Mouse (Mus musculus): Measurements from ENCODE around the gene Catip. TPM values are rescaled to one million over a fixed set of nuclear protein-coding genes. Genes with fewer than 3 reads are reported as not detected.
"Not testable (repeated sequence)": the region's sequence is repeated elsewhere in the genome, so short reads cannot be mapped to it uniquely, and the experiment has no call there.

Gene Catip
- polyA plus RNA-seq (2015; fragmentation: Nextera tagmentation; extraction: Ambion mirVana) = 2.2 and 2.8 TPM in 2 replicates

DNA sequence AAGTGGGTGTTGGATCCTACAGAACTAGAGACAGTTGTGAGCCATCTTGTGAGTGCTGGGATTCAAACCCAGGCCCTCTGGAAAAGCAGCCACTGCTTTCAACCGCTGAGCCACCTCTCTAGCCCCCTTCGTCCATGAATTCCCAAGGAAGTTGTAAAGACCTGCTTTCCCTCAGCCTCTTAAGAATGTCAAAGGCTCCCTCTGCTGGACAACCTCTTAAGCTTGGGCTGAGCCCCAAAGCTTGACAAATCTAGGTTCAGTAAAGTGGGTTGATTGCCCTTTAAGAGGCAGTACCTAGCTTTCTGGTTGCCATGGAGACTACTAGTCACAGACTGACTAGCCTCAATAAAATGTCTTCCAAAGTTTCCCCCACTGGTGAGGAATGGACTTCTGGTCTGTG is at the start of gene Catip:
Gene Catip (plus strand): TSS at position 297 of the 400 bp plus-strand sequence.
- 0 out of 2 replicates have a peak within 1 kb of the TSS, but pooled peaks have one; percentile 4 for H3K4me2 ChIP-seq (ENCODE audit: low read length)

DNA sequence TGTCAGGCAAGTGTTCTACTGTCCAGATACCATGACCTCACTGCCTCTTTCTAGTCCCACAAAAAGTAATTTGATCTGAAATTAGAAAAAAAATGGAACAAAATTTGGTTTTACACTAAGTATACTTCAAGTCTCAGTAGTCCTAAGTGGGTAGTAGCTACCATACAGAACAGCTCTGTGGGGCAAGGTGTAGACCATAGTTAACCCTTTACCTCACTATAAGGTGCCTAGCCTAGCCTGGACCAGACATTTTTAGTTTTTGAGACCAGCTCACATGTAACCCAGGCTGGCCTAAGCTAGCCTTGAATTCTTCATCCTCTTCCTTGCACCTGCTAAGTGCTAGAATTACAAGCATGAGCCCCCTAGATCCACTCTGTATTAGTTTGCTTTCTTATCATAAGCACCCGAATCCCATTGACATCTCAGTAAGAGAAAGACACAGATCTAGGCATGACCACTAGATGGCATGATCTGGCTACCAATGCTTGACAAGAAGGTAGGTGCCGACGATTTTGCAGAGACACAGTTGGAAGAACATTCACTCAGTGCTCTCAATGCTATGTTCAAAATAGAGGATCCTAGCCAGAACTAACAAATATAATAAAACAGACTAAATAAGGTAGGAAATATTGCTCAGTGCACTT is 48.7 kb upstream of the Catip start:
- Histone ChIP-seq H3K4me3 (ENCODE audit: low read length) (no peak overlapping the region), H3K4me2 (ENCODE audit: low read length) (no peak overlapping the region), H3K4me1 (ENCODE audit: control insufficient read depth, insufficient read depth, low read depth, low read length) (no peaks in the 10 kb centered on the region), H3K27ac (ENCODE audit: low read depth, low read length) (no peak overlapping the region), H3K36me3 (ENCODE audit: control insufficient read depth, insufficient read depth, low read length) (no peaks in the 10 kb centered on the region), H3K27me3 (replicated peaks; ENCODE audit: control insufficient read depth, insufficient read depth, low read length) (no peaks in the 10 kb centered on the region), H3K9me3 (ENCODE audit: control insufficient read depth, low read length) (no peaks in the 10 kb centered on the region), H3K9ac (ENCODE audit: low read depth, low read length) (no peak overlapping the region)
- WGBS = 3% methylated on average over 3 of the region's 3 CpGs
- ATAC-seq = peak; percentile 77

More for the DNA sequence above, at the start of gene Catip:
- no peak within 1 kb of the TSS for H3K9ac ChIP-seq (ENCODE audit: low read depth, low read length)
- no peaks in the 10 kb centered on the region for H3K36me3 ChIP-seq (ENCODE audit: control insufficient read depth, insufficient read depth, low read length)
- no peaks in the 10 kb centered on the region for H3K9me3 ChIP-seq (ENCODE audit: control insufficient read depth, low read length)
- no peaks in the 10 kb centered on the region for H3K4me1 ChIP-seq (ENCODE audit: control insufficient read depth, insufficient read depth, low read depth, low read length)
- ATAC-seq = peak; percentile 80
- WGBS = 0% methylated on average over 2 of the region's 2 CpGs
- H3K27ac ChIP-seq (ENCODE audit: low read depth, low read length) = no peak within 1 kb of the TSS
- H3K27me3 ChIP-seq (replicated peaks; ENCODE audit: control insufficient read depth, insufficient read depth, low read length) = no peaks in the 10 kb centered on the region
- no peak within 1 kb of the TSS for H3K4me3 ChIP-seq (ENCODE audit: low read length)

DNA sequence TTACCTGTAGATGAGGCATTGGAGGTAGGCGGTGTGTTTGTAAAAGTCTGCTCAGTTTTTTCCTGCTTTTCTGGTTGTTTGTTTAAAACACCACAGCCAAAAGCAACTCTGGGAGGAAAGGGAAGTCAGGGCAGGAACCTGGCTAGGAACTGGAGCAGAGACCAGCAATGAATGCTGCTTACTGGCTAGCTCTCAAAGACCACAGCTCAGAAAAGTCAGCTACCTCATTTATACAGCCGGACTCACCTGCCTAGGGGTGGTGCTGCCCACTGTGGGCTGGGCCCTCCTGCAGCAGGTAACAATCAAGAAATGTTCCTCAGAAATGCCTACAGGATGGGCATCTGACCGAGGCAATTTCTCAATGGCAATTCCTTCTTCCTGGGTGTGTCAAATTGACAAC is 47.1 kb upstream of the Catip start:
- Histone ChIP-seq H3K9me3 (ENCODE audit: control insufficient read depth, low read length) (no peaks in the 10 kb centered on the region), H3K36me3 (ENCODE audit: control insufficient read depth, insufficient read depth, low read length) (no peaks in the 10 kb centered on the region), H3K4me2 (ENCODE audit: low read length) (no peak overlapping the region), H3K9ac (ENCODE audit: low read depth, low read length) (no peak overlapping the region), H3K4me1 (ENCODE audit: control insufficient read depth, insufficient read depth, low read depth, low read length) (no peaks in the 10 kb centered on the region), H3K27ac (ENCODE audit: low read depth, low read length) (no peak overlapping the region), H3K27me3 (replicated peaks; ENCODE audit: control insufficient read depth, insufficient read depth, low read length) (no peaks in the 10 kb centered on the region), H3K4me3 (ENCODE audit: low read length) (no peak overlapping the region)
- ATAC-seq = no peak
- 93% methylated on average over 3 of the region's 3 CpGs for WGBS

- H3K9ac ChIP-seq (ENCODE audit: low read depth, low read length) = no peak overlapping the region
- H3K27me3 ChIP-seq (replicated peaks; ENCODE audit: control insufficient read depth, insufficient read depth, low read length) = no peaks in the 10 kb centered on the region
- 85% methylated on average over 4 of the region's 4 CpGs for WGBS
- H3K4me2 ChIP-seq (ENCODE audit: low read length) = no peak overlapping the region
- H3K4me1 ChIP-seq (ENCODE audit: control insufficient read depth, insufficient read depth, low read depth, low read length) = no peaks in the 10 kb centered on the region
- H3K27ac ChIP-seq (ENCODE audit: low read depth, low read length) = no peak overlapping the region
- no peaks in the 10 kb centered on the region for H3K9me3 ChIP-seq (ENCODE audit: control insufficient read depth, low read length)
- no peak overlapping the region for H3K4me3 ChIP-seq (ENCODE audit: low read length)
- no peaks in the 10 kb centered on the region for H3K36me3 ChIP-seq (ENCODE audit: control insufficient read depth, insufficient read depth, low read length)
- no peak for ATAC-seq
These were observed 45.6 kb upstream of the Catip start for GRCm38 (mm10) chr1:74316114-74316827.

GRCm38 (mm10) chr1:74318711-74319110 is 43.2 kb upstream of the Catip start:
- no peaks in the 10 kb centered on the region for H3K9me3 ChIP-seq (ENCODE audit: control insufficient read depth, low read length)
- H3K4me3 ChIP-seq (ENCODE audit: low read length) = no peak overlapping the region
- no peaks in the 10 kb centered on the region for H3K36me3 ChIP-seq (ENCODE audit: control insufficient read depth, insufficient read depth, low read length)
- H3K4me2 ChIP-seq (ENCODE audit: low read length) = no peak overlapping the region
- WGBS = 93% methylated on average over 3 of the region's 3 CpGs
- no peaks in the 10 kb centered on the region for H3K4me1 ChIP-seq (ENCODE audit: control insufficient read depth, insufficient read depth, low read depth, low read length)
- ATAC-seq = no peak
- H3K27me3 ChIP-seq (replicated peaks; ENCODE audit: control insufficient read depth, insufficient read depth, low read length) = no peaks in the 10 kb centered on the region
- no peak overlapping the region for H3K27ac ChIP-seq (ENCODE audit: low read depth, low read length)
- no peak overlapping the region for H3K9ac ChIP-seq (ENCODE audit: low read depth, low read length)

DNA sequence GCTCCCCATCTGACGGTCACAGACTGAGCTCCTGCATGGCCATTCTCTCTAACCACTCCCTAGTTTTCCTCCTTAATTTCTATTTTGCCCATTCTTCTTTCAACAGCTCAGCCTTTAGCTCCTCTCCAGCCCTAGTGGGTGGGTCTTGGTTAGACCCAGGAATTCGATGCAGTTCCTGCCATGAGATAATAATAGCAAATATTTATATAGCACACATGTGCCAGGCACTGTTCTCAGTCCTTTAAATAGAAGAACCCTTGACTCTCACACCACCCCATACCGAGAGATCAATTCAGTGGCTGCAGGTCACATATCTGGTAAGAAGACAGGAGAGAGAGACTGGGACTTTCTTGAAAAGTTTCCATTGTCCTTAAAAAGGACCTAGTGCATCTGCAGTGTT is 40.5 kb upstream of the Catip start:
- ATAC-seq = no peak
- H3K4me2 ChIP-seq (ENCODE audit: low read length) = no peak overlapping the region
- no peak overlapping the region for H3K9ac ChIP-seq (ENCODE audit: low read depth, low read length)
- WGBS = 88% methylated on average over 3 of the region's 3 CpGs
- no peaks in the 10 kb centered on the region for H3K4me1 ChIP-seq (ENCODE audit: control insufficient read depth, insufficient read depth, low read depth, low read length)
- no peak overlapping the region for H3K27ac ChIP-seq (ENCODE audit: low read depth, low read length)
- H3K4me3 ChIP-seq (ENCODE audit: low read length) = no peak overlapping the region
- no peaks in the 10 kb centered on the region for H3K36me3 ChIP-seq (ENCODE audit: control insufficient read depth, insufficient read depth, low read length)
- H3K27me3 ChIP-seq (replicated peaks; ENCODE audit: control insufficient read depth, insufficient read depth, low read length) = no peaks in the 10 kb centered on the region
- no peaks in the 10 kb centered on the region for H3K9me3 ChIP-seq (ENCODE audit: control insufficient read depth, low read length)

DNA sequence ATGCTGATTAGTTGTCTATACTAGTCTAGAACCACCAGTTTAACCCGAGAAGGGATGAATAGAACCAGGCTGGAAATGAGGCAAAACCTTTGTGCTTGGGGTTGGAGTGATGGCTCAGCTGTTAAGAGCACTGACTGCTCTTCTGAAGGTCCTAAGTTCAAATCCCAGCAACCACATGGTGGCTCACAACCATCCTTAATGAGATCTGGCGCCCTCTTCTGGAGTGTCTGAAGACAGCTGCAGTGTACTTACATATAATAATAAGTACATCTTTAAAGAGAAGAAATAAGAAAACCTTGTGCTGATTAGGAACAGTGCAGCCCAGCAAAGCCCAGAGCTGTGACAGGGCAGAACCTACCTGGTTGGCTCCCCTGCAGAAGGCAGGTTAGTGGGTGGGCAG is 35.0 kb upstream of the Catip start:
- H3K4me3 ChIP-seq (ENCODE audit: low read length); ATAC-seq; H3K36me3 ChIP-seq (ENCODE audit: control insufficient read depth, insufficient read depth, low read length); H3K4me2 ChIP-seq (ENCODE audit: low read length); H3K27ac ChIP-seq (ENCODE audit: low read depth, low read length); H3K27me3 ChIP-seq (replicated peaks; ENCODE audit: control insufficient read depth, insufficient read depth, low read length); H3K9me3 ChIP-seq (ENCODE audit: control insufficient read depth, low read length); H3K4me1 ChIP-seq (ENCODE audit: control insufficient read depth, insufficient read depth, low read depth, low read length); H3K9ac ChIP-seq (ENCODE audit: low read depth, low read length): not testable (repeated sequence)
- 79% methylated on average over 2 of the region's 2 CpGs for WGBS

GRCm38 (mm10) chr1:74329899-74330431 is 31.9 kb upstream of the Catip start:
- H3K27ac ChIP-seq (ENCODE audit: low read depth, low read length) = no peak overlapping the region

GRCm38 (mm10) chr1:74331046-74331681 is 30.7 kb upstream of the Catip start:
- 80% methylated on average over 4 of the region's 4 CpGs for WGBS

More at GRCm38 (mm10) chr1:74329899-74330431, 31.9 kb upstream of the Catip start:
- ATAC-seq = no peak
- Histone ChIP-seq H3K9me3 (ENCODE audit: control insufficient read depth, low read length) (no peaks in the 10 kb centered on the region), H3K9ac (ENCODE audit: low read depth, low read length) (no peak overlapping the region), H3K27me3 (replicated peaks; ENCODE audit: control insufficient read depth, insufficient read depth, low read length) (no peaks in the 10 kb centered on the region), H3K4me3 (ENCODE audit: low read length) (no peak overlapping the region), H3K4me2 (ENCODE audit: low read length) (no peak overlapping the region), H3K36me3 (ENCODE audit: control insufficient read depth, insufficient read depth, low read length) (no peaks in the 10 kb centered on the region; the same call in 1 of the 2 replicates), H3K4me1 (ENCODE audit: control insufficient read depth, insufficient read depth, low read depth, low read length) (peaks cover 17% of the 10 kb centered on the region)
- WGBS = 70% methylated on average over 7 of the region's 7 CpGs

More at GRCm38 (mm10) chr1:74331046-74331681, 30.7 kb upstream of the Catip start:
- Histone ChIP-seq H3K27ac (ENCODE audit: low read depth, low read length) (peak overlapping the region; percentile 84; the same call in 1 of the 2 replicates), H3K4me1 (ENCODE audit: control insufficient read depth, insufficient read depth, low read depth, low read length) (peaks cover 17% of the 10 kb centered on the region), H3K4me2 (ENCODE audit: low read length) (no peak overlapping the region), H3K27me3 (replicated peaks; ENCODE audit: control insufficient read depth, insufficient read depth, low read length) (no peaks in the 10 kb centered on the region), H3K9me3 (ENCODE audit: control insufficient read depth, low read length) (no peaks in the 10 kb centered on the region), H3K36me3 (ENCODE audit: control insufficient read depth, insufficient read depth, low read length) (no peaks in the 10 kb centered on the region; the same call in 1 of the 2 replicates), H3K4me3 (ENCODE audit: low read length) (no peak overlapping the region), H3K9ac (ENCODE audit: low read depth, low read length) (no peak overlapping the region)
- ATAC-seq = no peak

All from hindbrain, embryonic 16.5 days (tissue).